Mouse (Mus musculus) heart, embryonic 12.5 days (tissue): ENCODE data around the gene Magi1. TPM values are rescaled to one million over a fixed set of nuclear protein-coding genes. Genes with fewer than 3 reads are reported as not detected.

Experiments
- polyA plus RNA-seq: library from polyadenylated mRNA; unstranded; fragments of >200 nt; fragmentation: Nextera tagmentation; extraction: Ambion mirVana; gene quantifications from 2 replicates; pipeline ENCODE4 v1.2.1, GENCODE M21; 2016

Magi1 gene
- polyA plus RNA-seq, 1 experiment from 2014 or later = 9.9 TPM

Other genes starting within 250 kb of the Magi1 start
- 11.6 and 13.9 TPM in 2 replicates for gene Slc25a26, start 216.4 kb upstream of the Magi1 start, polyA plus RNA-seq